Mouse (Mus musculus): ENCODE results near the gene BC030499.
"Not testable (repeated sequence)": the region's sequence is repeated elsewhere in the genome, so short reads cannot be mapped to it uniquely, and the experiment has no call there.

Gene BC030499

DNA sequence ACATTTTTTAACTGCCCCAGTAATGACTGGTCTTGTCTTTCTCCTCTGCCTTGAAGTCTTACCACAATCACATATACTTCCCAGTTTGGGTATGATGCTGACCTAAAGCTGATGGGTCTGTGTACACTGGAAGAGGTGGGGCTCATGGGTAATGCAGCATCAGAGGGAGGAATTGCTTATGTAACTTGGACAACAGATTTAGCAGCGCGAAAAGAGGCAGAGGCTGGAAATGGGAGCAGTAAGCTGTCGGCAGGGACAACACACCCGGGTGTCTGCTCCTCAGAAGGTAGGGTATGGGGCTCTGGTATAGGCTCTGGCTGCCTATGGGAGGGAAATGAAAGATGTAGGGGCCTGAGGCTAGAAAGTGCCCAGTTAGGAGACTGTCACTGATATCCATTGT, at the start of gene BC030499:
Gene BC030499, plus strand, starts transcription at position 188 of the 400 bp plus-strand sequence.
- no peak for DNase-seq

- no peak for DNase-seq
Observed at GRCm38 (mm10) chr11:78245261-78245626, 45.4 kb upstream of the BC030499 start.

- DNase-seq, result peak; percentile 83 to 88
Observed at GRCm38 (mm10) chr11:78245627-78246317, 44.9 kb upstream of the BC030499 start, which contains the start of the genes Sdf2 and Supt6. Gene Sdf2 (plus strand): TSS chr11:78245746. Gene Supt6 (minus strand): TSS chr11:78245987.

GRCm38 (mm10) chr11:78246318-78247011, 44.2 kb upstream of the BC030499 start:
- DNase-seq, result no peak

DNA sequence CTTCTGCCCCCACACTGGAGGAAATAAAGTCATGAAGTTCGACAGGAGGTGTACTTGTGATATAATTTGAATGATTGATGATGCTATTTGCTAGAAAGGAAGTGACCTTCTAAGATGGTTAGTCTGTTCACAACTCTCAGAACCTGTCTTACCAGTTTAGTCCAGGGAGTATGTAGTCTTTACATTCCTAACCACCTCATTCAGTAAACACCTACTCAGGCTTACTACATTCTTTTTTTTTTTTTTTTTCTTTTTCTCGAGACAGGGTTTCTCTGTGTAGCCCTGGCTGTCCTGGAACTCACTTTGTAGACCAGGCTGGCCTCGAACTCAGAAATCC, 43.7 kb upstream of the BC030499 start:
- DNase-seq, result no peak

- DNase-seq, result no peak
Observed at GRCm38 (mm10) chr11:78247727-78248140, 42.9 kb upstream of the BC030499 start.

GRCm38 (mm10) chr11:78256618-78257017, 34.0 kb upstream of the BC030499 start:
- DNase-seq, result no peak

GRCm38 (mm10) chr11:78260489-78261258, 30.0 kb upstream of the BC030499 start:
- DNase-seq, result no peak

GRCm38 (mm10) chr11:78261380-78262352, 29.0 kb upstream of the BC030499 start, which contains the start of gene 2610507B11Rik:
Gene 2610507B11Rik (plus strand): TSS chr11:78261752.
- peak; percentile 93 to 96 for DNase-seq

DNA sequence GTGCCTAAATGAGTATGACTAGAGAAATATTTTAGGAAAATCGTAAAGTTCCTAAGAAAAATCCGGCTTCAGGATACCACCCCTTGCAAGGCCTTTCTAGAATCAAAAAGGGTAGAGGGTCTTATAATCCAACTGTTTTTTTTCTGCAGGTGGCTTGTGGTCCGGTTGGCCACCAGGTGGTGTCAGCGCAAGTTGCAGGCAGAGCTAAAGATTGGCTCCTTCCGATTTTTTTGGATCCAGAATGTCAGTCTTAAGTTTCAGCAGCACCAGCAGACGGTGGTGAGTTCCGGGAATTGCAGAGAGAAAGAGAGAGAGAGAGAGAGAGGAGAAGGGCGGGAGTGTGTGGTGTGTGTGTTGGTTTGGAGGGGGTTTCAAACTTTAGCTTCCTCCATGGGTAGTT, 28.1 kb upstream of the BC030499 start:
- peak; percentile 50 to 55 for DNase-seq

DNA sequence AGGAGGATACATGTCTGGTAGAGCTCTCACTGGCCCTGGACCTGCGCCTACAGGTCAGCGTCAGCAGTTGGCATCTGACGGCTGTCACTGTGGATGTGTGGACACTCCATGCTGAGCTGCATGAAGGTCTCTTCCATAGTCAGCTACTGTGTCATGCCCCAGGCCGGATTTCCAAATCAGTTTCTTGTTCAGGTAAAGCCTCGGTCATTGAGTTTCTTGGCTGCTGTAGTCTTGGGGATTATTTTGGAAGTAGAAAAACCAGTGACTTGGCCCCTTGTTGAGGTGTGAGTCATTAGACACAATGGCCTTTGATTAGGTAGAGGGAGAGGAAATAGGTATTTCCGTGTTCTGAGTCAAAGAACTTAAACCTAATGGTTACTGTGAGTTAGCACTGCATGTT, 25.1 kb upstream of the BC030499 start:
- no peak for DNase-seq

- DNase-seq, result no peak
Observed at GRCm38 (mm10) chr11:78271986-78272385, 18.7 kb upstream of the BC030499 start.

GRCm38 (mm10) chr11:78275596-78275995, 15.0 kb upstream of the BC030499 start:
- no peak for DNase-seq

- not testable (repeated sequence) for DNase-seq
Observed at GRCm38 (mm10) chr11:78276169-78276568, 14.5 kb upstream of the BC030499 start.

GRCm38 (mm10) chr11:78278853-78279252, 11.8 kb upstream of the BC030499 start:
- no peak for DNase-seq

DNA sequence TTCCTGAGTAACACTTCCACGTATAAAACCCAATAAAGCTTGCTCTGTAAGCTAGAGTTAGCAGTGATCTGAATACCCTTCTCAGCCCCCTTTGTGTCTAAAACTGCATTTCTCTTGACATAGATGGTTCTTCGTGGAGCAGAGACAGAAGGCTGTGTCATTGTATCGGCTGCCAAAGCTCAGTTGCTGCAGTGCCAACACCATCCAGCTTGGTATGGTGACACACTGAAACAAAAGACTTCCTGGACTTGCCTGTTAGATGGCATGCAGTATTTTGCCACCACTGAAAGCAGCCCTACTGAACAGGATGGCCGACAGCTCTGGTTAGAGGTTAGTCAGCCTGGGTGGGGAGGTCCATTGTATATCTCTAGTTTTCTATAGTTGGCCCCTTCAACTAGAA, 11.1 kb upstream of the BC030499 start:
- DNase-seq, result no peak

GRCm38 (mm10) chr11:78289146-78289763, 1.4 kb upstream of the BC030499 start:
- DNase-seq, result no peak

DNA sequence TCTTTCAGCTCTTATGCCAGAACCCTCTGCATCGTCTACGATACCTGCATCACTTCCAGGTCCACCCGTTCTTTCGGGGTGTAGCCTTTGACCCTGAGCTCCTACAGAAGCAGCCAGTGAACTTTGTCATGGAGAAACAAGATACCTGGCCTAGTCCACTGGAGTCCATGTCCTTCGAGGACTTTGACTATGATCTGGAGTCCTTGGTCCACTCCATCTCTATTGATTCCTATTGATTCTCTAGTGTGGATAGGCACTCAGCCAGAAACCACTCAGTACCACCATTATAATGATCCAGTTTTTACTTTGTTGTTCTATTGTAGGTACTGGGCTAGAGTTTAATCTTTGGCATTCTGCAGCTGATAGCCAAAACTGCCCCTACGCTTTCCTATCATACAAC, 3.9 kb downstream of the BC030499 start:
- DNase-seq, result no peak

DNA sequence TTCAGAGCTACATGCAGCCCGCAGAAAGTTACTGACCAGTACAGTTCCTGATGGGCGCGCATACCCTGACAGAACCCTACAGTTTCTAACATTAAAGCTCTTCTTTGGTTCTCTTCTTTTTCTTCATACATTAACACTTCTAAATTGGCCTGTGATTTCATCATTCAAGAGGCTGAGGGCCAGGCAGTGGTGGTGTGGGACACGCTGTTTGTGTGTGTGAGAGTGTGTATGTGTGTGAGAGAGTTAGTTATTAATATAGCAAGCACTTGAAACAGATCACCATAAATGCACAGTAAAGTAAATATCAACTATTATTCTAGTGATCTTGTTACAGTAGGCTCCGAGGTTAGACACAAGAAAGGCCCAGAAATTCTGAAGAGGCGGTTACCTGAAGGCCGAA, 10.3 kb downstream of the BC030499 start:
- no peak for DNase-seq

GRCm38 (mm10) chr11:78301357-78302084, 10.9 kb downstream of the BC030499 start, which contains the start of gene Spag5:
Gene Spag5 (plus strand): TSS chr11:78301529.
- DNase-seq, result peak; percentile 87 to 88

DNA sequence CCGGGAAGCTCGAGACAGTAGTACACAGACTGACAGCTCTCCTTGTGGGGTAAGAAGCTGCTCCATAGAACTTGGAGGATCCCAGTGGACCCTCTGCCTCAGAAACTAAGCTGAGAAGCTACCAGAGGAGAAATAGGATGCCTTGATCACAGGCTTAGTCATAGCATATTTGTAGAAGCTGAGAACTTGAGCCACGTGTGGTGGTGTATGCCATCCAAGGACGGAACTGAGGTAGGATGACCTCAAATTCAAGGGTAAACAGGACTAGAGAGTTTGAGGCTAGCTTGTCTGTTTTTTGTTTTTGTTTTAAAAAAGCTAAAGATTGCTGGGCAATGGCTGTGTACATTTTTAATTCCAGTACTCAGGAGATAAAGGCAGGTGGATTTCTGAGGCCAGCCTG, 14.6 kb downstream of the BC030499 start:
- DNase-seq, result no peak
